Mouse (Mus musculus) bone marrow, adult 2 months (tissue): ENCODE results near the gene Colgalt2. TPM values are rescaled to one million over a fixed set of nuclear protein-coding genes. Genes with fewer than 3 reads are reported as not detected.

ENCODE experiments used
- H3K27ac ChIP-seq: fragments of 200-500 bp; 2 replicates; pipeline ENCODE4 v1.5.1; 2012; ENCODE audit warnings: low read depth, mild to moderate bottlenecking, control low read depth, inconsistent platforms, low read length; ENCODE audit not compliant: control insufficient read depth, poor library complexity, insufficient read depth
- H3K4me1 ChIP-seq: fragments of 200-500 bp; 2 replicates; pipeline ENCODE4 v1.6.1; 2011; ENCODE audit warnings: low read length; ENCODE audit not compliant: control insufficient read depth, insufficient read depth
- H3K4me3 ChIP-seq: fragments of 200-500 bp; replicated peaks from 2 replicates; pipeline ENCODE3; 2011; ENCODE audit warnings: mild to moderate bottlenecking, low read depth, low read length, control low read depth; ENCODE audit not compliant: control insufficient read depth
- CTCF ChIP-seq: fragments of 200-500 bp; IDR thresholded peaks from 2 replicates; pipeline ENCODE4 v1.5.1; 2011; ENCODE audit warnings: low read length, control low read depth; ENCODE audit not compliant: control insufficient read depth, insufficient read depth
- POLR2A ChIP-seq: fragments of 200-500 bp; IDR thresholded peaks from 2 replicates; pipeline ENCODE4 v1.6.1; 2011; ENCODE audit warnings: low read depth, mild to moderate bottlenecking, control low read depth, low read length, borderline replicate concordance; ENCODE audit not compliant: control insufficient read depth
- WGBS: fragments of 180-500 bp; shearing (Covaris S2); methylation state at CpG from one replicate; pipeline ENCODE4 v1.1.7; 2018; 5-methylcytosine and 5-hydroxymethylcytosine counted together
- polyA plus RNA-seq: library from polyadenylated mRNA; stranded (reverse); fragments of >200 nt; gene quantifications from 2 replicates; pipeline ENCODE4 v1.2.4, GENCODE M21; 2011; ENCODE audit warnings: low replicate concordance; ENCODE audit not compliant: missing spikeins, insufficient read depth, insufficient read length

The Colgalt2 gene
- polyA plus RNA-seq, 1 experiment, result 0.60 TPM

DNA sequence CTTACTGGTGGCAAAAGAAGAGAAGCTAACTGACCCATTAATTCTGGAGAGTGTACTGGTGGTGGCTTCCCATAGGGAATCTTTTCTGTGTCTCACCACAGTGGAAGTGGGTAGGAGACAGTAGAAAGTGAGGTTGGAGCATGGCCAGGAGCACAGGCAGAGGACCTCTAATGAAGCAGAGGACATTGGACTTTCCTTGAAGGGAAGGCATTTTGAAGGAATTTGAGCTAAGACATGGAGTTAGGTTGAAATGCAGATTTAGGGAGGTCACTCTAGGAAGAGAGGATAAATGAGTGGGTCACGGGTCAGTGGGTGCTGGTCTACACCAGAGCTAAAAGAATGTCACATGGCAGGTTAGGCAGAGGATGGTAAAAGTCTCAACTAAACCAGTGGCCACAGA, 91.2 kb downstream of the Colgalt2 start:
- H3K4me1 ChIP-seq, result no peaks in the 10 kb centered on the region
- no peak overlapping the region for H3K27ac ChIP-seq
- 86% methylated on average over 1 of the region's 1 CpGs for WGBS
- H3K4me3 ChIP-seq, result no peak overlapping the region
- no peak for TF ChIP-seq CTCF
- TF ChIP-seq POLR2A, result no peak

DNA sequence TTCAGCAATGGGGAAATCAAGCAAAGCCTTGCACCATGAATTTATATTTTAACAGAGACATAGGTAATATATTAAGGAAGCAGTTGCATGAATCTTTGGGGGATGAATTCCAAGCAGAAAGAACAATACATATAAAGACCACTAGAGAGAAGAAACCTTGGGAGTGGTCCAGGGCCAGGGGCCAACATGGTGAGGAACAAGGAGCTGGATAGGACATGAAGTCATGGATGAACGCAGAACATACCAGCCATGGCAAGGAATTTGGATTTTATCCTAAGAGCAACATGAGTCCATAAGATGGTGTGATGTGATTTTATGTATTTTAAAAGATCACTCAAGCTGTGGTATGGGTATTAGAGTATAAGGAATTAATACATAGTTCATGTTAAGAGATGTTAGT, 92.6 kb downstream of the Colgalt2 start:
- WGBS, result 81% methylated on average over 1 of the region's 1 CpGs
- Histone ChIP-seq H3K4me1 (no peaks in the 10 kb centered on the region), H3K4me3 (no peak overlapping the region), H3K27ac (no peak overlapping the region)
- no peak for TF ChIP-seq CTCF

DNA sequence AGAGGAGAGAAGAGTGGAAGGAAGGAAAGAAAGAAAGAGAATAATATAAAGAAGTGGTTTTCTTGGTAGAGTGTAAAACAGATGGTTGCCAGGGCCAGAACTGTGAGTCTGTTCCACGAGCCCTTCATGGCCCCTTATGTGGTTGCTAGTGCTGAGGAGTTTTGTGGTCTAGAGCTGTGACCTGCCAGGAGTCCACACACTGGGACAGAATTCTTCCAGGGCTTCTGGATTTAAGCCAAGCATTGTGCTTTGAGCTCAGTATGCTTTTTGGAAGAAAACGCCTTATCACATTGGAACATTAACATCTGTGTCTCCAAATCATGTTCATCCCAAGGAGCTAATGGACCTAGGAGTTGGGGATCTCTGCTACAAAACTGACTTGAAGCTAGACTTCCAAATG, 97.2 kb downstream of the Colgalt2 start:
- no peak overlapping the region for H3K27ac ChIP-seq
- H3K4me1 ChIP-seq, result no peaks in the 10 kb centered on the region
- no peak for TF ChIP-seq CTCF
- TF ChIP-seq POLR2A, result no peak
- H3K4me3 ChIP-seq, result no peak overlapping the region
- WGBS, result 53% methylated on average over 2 of the region's 2 CpGs

DNA sequence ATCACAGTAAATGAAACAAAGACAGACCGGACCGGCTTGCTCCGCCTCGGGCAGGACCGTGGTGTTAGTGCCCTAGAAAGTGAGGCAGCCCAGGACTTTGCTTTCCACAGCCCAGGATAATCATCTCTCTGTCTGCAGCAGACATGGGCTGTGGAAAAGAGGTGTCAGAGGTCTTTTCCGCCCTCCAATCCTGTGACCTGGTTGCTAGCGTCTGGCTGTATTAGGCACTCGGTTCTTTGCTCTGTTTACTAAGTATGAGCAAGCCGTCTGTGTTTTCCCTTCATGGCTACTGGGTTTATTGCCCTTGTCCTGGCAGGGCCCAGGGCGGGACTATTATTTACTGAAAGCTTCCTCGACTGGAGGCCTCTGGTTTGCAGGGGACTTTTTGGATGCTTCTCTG, 98.0 kb downstream of the Colgalt2 start:
- WGBS, result 56% methylated on average over 11 of the region's 11 CpGs
- H3K27ac ChIP-seq, result no peak overlapping the region
- no peak for TF ChIP-seq CTCF

DNA sequence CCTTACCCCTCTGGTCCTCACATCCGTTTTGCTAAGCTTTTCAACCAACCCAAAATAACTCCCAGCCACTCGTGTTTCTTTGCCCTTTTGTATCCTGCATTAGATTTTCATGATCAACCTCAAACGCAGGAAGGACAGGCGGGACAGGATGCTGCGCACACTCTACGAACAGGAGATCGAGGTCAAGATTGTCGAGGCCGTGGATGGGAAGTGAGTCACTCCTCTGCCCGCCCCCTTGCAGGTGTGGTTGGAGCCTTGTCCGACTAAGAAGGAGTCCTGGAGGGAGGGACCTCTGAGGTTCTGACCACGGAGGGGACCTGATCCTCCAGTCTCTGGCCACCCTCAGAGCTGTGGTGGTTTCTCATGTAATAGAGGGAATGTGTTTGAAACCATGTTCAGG, 100.2 kb downstream of the Colgalt2 start:
- TF ChIP-seq POLR2A (no peak), CTCF (no peak)
- Histone ChIP-seq H3K4me1 (no peaks in the 10 kb centered on the region), H3K4me3 (no peak overlapping the region), H3K27ac (no peak overlapping the region)
- 15% methylated on average over 12 of the region's 12 CpGs for WGBS

More for the DNA sequence above, 98.0 kb downstream of the Colgalt2 start:
- H3K4me3 ChIP-seq, result no peak overlapping the region
- H3K4me1 ChIP-seq, result no peaks in the 10 kb centered on the region

DNA sequence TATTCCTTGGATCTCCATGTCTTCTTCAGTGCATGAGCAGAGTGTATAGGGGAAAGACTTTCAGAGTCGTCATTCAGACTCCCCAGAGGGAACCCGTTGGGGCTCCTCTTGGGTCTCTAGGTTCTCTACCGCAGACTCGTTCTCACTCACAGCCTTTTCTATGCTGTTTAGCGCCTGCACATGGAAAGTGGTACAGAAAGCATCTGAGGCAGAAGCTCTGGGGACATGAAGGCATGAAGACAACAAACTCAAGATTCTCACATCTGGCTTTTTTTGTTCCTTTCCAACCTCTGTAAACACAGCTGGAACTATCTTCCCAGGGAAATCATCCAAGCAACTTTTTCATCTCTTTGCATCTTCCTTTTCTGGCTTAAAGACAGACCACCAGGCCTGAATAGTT, 106.5 kb downstream of the Colgalt2 start:
- H3K4me1 ChIP-seq, result no peaks in the 10 kb centered on the region
- H3K27ac ChIP-seq, result no peak overlapping the region
- no peak for TF ChIP-seq POLR2A
- TF ChIP-seq CTCF, result no peak
- WGBS, result 86% methylated on average over 5 of the region's 5 CpGs
- H3K4me3 ChIP-seq, result no peak overlapping the region

DNA sequence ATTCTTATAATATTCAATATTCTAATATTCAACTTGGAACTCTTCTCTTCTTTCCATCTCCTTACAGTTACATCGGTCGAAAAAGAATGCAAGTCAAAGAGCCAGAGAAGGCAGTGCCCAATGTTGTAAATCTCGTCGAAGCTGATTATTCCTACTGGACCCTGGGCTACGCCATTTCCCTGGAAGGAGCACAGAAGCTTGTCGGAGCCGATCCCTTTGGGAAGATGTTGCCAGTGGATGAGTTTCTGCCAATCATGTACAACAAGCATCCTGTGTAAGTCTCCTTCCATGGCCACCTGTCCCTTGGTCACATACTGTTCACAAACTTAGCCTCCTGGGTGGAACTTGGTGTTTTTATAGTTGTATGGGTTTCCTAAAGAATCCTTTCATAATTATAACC, 107.1 kb downstream of the Colgalt2 start:
- 88% methylated on average over 7 of the region's 7 CpGs for WGBS
- TF ChIP-seq POLR2A, result no peak
- TF ChIP-seq CTCF, result no peak
- Histone ChIP-seq H3K27ac (no peak overlapping the region), H3K4me1 (no peaks in the 10 kb centered on the region), H3K4me3 (no peak overlapping the region)

DNA sequence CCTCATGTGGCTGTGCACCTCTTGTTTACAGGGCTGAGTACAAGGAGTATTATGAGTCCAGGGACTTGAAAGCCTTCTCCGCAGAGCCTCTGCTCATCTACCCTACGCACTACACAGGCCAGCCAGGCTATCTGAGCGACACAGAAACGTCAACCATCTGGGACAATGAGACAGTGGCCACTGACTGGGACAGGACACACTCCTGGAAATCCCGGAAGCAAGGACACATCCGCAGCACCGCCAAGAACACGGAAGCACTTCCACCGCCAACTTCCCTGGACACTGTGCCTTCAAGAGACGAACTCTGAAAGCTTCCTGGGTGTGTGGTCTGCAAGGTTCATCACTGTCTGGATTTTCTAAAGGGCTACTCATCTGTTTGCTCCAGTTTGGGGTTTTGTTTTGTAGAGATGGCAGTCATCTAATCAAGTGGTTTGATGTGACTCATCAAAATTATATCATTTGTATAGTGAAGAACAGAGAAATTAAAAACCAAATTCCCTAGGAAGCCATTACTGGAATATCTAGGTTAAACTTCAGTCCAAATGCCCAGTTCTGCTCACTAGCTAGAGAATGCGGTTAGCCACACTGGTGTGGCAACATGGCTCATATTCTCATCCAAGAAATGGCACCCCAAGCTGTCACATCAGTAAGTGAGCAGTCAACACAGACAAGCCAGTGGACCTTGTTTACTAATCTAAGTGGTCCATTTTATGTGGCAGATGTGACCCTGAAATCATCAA, 109.0 kb downstream of the Colgalt2 start:
- 82% methylated on average over 11 of the region's 11 CpGs for WGBS
- no peak for TF ChIP-seq CTCF
- TF ChIP-seq POLR2A, result no peak
- no peak overlapping the region for H3K27ac ChIP-seq
- H3K4me1 ChIP-seq, result no peaks in the 10 kb centered on the region
- H3K4me3 ChIP-seq, result no peak overlapping the region

DNA sequence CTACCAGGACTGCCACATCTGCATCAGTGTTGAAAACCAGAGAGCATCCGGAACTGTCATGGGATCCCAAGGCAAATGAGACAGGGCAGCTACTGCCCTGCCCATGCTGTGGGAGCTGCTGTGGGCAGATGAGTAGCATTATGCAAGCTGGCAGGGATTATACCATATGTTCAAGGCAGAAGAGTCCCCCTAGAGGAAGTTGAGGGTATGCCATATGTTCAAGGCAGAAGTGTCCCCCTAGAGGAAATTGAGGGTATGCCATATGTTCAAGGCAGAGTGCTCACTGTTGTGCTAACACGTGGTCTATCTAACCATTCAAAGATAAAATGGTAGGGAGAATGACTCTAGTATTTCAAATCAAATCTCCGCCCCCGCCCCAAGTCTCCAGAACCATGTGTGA, 111.6 kb downstream of the Colgalt2 start:
- WGBS, result 62% methylated on average over 4 of the region's 4 CpGs
- H3K4me1 ChIP-seq, result no peaks in the 10 kb centered on the region
- H3K27ac ChIP-seq, result no peak overlapping the region
- no peak overlapping the region for H3K4me3 ChIP-seq
- peak; percentile 9; the same call in 1 of the 2 replicates for TF ChIP-seq CTCF
- no peak for TF ChIP-seq POLR2A
